Mouse (Mus musculus) layer of hippocampus, postnatal 14 days (tissue): ENCODE data around the gene Thbs3. TPM values are rescaled to one million over a fixed set of nuclear protein-coding genes. Genes with fewer than 3 reads are reported as not detected.

Experiments
- DNase-seq, 2 experiments: peaks; one replicate each; pipeline ENCODE4 v3.0.0; 2021 to 2022; ENCODE audit warnings: low spot score in 2 of 2, mixed read lengths in 1 of 2
- long read RNA-seq, 2 experiments: library from polyadenylated mRNA; stranded (forward); transcript quantifications; one replicate each; pipeline ENCODE4 v2.0.0; 2021
- total RNA-seq, 2 experiments: library from RNA; stranded (reverse); gene quantifications; 2 replicates each; pipeline ENCODE4 v1.2.3; 2021

The Thbs3 gene
- 10 to 100 TPM; 32.1 to 40.1 TPM for total RNA-seq
- long read RNA-seq, experiment 1, full-length matches to known transcripts, result 3 of 15 reads
- long read RNA-seq, experiment 1, partial matches to known transcripts, result 4 of 15 reads
- long read RNA-seq, experiment 1, other reads (novel, unspliced or antisense), result 8 of 15 reads
- long read RNA-seq, experiment 2, partial matches to known transcripts, result 5 of 12 reads
- long read RNA-seq, experiment 2, other reads (novel, unspliced or antisense), result 6 of 12 reads

- DNase-seq, result no peak
Measured at GRCm38 (mm10) chr3:89214681-89215411, at the start of gene Thbs3. Gene Thbs3, plus strand, starts transcription at chr3:89215180.

- DNase-seq, result no peak
Measured at GRCm38 (mm10) chr3:89165268-89165870, 49.6 kb upstream of the Thbs3 start.

GRCm38 (mm10) chr3:89166945-89167344 is 48.0 kb upstream of the Thbs3 start:
- DNase-seq, result no peak

GRCm38 (mm10) chr3:89174844-89175243 is 40.1 kb upstream of the Thbs3 start:
- DNase-seq, result no peak

- no peak for DNase-seq
Measured at GRCm38 (mm10) chr3:89175544-89175943, 39.4 kb upstream of the Thbs3 start.

GRCm38 (mm10) chr3:89176421-89176820 is 38.6 kb upstream of the Thbs3 start:
- DNase-seq, result no peak

GRCm38 (mm10) chr3:89177242-89178106 is 37.5 kb upstream of the Thbs3 start, which contains the start of gene Scamp3:
Gene Scamp3, plus strand, starts transcription at chr3:89177473.
- DNase-seq, result peak; percentile 82 to 94

- DNase-seq, result no peak
Measured at GRCm38 (mm10) chr3:89178107-89178385, 36.9 kb upstream of the Thbs3 start.

GRCm38 (mm10) chr3:89179056-89179455 is 35.9 kb upstream of the Thbs3 start:
- no peak for DNase-seq

- DNase-seq, result no peak
Measured at GRCm38 (mm10) chr3:89181749-89182500, 33.1 kb upstream of the Thbs3 start.

GRCm38 (mm10) chr3:89182531-89183057 is 32.4 kb upstream of the Thbs3 start:
- DNase-seq, result no peak

GRCm38 (mm10) chr3:89183058-89183958 is 31.7 kb upstream of the Thbs3 start, which contains the start of gene Fam189b:
Gene Fam189b, plus strand, starts transcription at chr3:89183143.
- DNase-seq, result peak; percentile 86 to 93

- DNase-seq, result peak; percentile 50 to 52
Measured at GRCm38 (mm10) chr3:89183959-89184315, 31.0 kb upstream of the Thbs3 start.

GRCm38 (mm10) chr3:89187197-89187596 is 27.8 kb upstream of the Thbs3 start:
- DNase-seq, result no peak

GRCm38 (mm10) chr3:89187690-89188477 is 27.1 kb upstream of the Thbs3 start:
- DNase-seq, result no peak

- no peak for DNase-seq
Measured at GRCm38 (mm10) chr3:89188478-89188875, 26.5 kb upstream of the Thbs3 start.

GRCm38 (mm10) chr3:89190436-89190835 is 24.5 kb upstream of the Thbs3 start:
- DNase-seq, result no peak

GRCm38 (mm10) chr3:89193351-89193750 is 21.6 kb upstream of the Thbs3 start:
- no peak for DNase-seq

- DNase-seq, result no peak
Measured at GRCm38 (mm10) chr3:89193853-89194252, 21.1 kb upstream of the Thbs3 start.
